Mouse (Mus musculus) thymus, postnatal 25 days (tissue): ENCODE data around the gene Gpr156.
"Not testable (repeated sequence)": the region's sequence is repeated elsewhere in the genome, so short reads cannot be mapped to it uniquely, and the experiment has no call there.

Experiments used
- DNase-seq: peaks from one replicate; pipeline ENCODE4 v3.0.0; 2022

The Gpr156 gene

GRCm38 (mm10) chr16:37920842-37921409, 4.6 kb downstream of the Gpr156 start:
- no peak for DNase-seq

- no peak for DNase-seq
These were observed 9.8 kb downstream of the Gpr156 start for GRCm38 (mm10) chr16:37926087-37926486.

GRCm38 (mm10) chr16:37927117-37927516, 10.8 kb downstream of the Gpr156 start:
- no peak for DNase-seq

- DNase-seq = no peak
These were observed 12.7 kb downstream of the Gpr156 start for GRCm38 (mm10) chr16:37929006-37929405.

GRCm38 (mm10) chr16:37929626-37930025, 13.3 kb downstream of the Gpr156 start:
- no peak for DNase-seq

GRCm38 (mm10) chr16:37934932-37935331, 18.6 kb downstream of the Gpr156 start:
- no peak for DNase-seq

GRCm38 (mm10) chr16:37937276-37937675, 21.0 kb downstream of the Gpr156 start:
- no peak for DNase-seq

GRCm38 (mm10) chr16:37938125-37939081, 22.1 kb downstream of the Gpr156 start:
- DNase-seq = no peak

- DNase-seq = no peak
These were observed 23.0 kb downstream of the Gpr156 start for GRCm38 (mm10) chr16:37939082-37939863.

GRCm38 (mm10) chr16:37940291-37940690, 24.0 kb downstream of the Gpr156 start:
- DNase-seq = no peak

GRCm38 (mm10) chr16:37943701-37944100, 27.4 kb downstream of the Gpr156 start:
- no peak for DNase-seq

GRCm38 (mm10) chr16:37945031-37945796, 28.9 kb downstream of the Gpr156 start:
- DNase-seq = no peak

- peak; percentile 72 for DNase-seq
These were observed 30.9 kb downstream of the Gpr156 start for GRCm38 (mm10) chr16:37947160-37947559.

- DNase-seq = no peak
These were observed 32.1 kb downstream of the Gpr156 start for GRCm38 (mm10) chr16:37948365-37948764.

GRCm38 (mm10) chr16:37951171-37951570, 34.9 kb downstream of the Gpr156 start:
- no peak for DNase-seq

- no peak for DNase-seq
These were observed 36.9 kb downstream of the Gpr156 start for GRCm38 (mm10) chr16:37953186-37953585.

GRCm38 (mm10) chr16:37953991-37954942, 38.0 kb downstream of the Gpr156 start:
- DNase-seq = no peak

GRCm38 (mm10) chr16:37955336-37955917, 39.1 kb downstream of the Gpr156 start:
- DNase-seq = no peak

GRCm38 (mm10) chr16:37956076-37956676, 39.9 kb downstream of the Gpr156 start:
- no peak for DNase-seq

GRCm38 (mm10) chr16:37956751-37957150, 40.5 kb downstream of the Gpr156 start:
- no peak for DNase-seq

- DNase-seq = not testable (repeated sequence)
These were observed 46.4 kb downstream of the Gpr156 start for GRCm38 (mm10) chr16:37962696-37963095.
